ENCODE assay signal across 8 mouse cellular contexts in the genomic region with DNA sequence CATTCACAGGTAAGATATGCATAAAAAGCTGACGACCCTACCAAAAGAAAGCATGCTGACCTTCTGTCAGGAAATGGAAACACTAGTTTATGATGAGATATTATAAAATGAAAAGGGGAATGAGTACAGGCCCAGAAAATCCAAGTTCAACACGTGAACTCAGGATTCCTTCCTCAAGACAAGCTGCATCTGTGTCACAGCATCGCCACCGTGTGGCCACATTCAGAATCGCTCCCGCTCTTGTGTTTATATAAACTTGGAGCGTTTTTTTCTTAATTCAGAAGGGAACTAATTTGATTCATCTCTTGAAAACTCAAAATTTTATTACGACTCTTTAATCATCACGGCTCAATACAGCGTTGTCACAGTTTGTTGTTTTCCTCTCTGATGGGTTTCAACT. TPM values are rescaled to one million over a fixed set of nuclear protein-coding genes. Genes with fewer than 3 reads are reported as not detected.
DNase-seq lines count a peak whose midpoint lies in the region; ATAC-seq and TF ChIP-seq lines count a peak whose summit lies in the region.

No protein-coding gene starts in this region.

- H3K27me3 ChIP-seq in hindbrain, embryonic 10.5 days (ENCODE audit: insufficient read depth, poor library complexity, severe bottlenecking) = no peaks in the 10 kb centered on the region
- H3K27me3 ChIP-seq in hindbrain, embryonic 12.5 days = no peaks in the 10 kb centered on the region

- 10% methylated on average over 10 of the region's 10 CpGs for WGBS in hindbrain, embryonic 10.5 days
- 8% methylated on average over 10 of the region's 10 CpGs for WGBS in hindbrain, embryonic 12.5 days

- TF ChIP-seq POLR2A in cortical plate, adult 2 months (IDR thresholded peaks at IDR 0.05; ENCODE audit: extremely low read depth, insufficient read depth, low read length) = no peak

- ATAC-seq in hindbrain, embryonic 12.5 days (ENCODE audit: low FRiP score) = no peak

- H3K9ac ChIP-seq in hindbrain, embryonic 12.5 days = no peak overlapping the region

- peak; percentile 70 for DNase-seq in hindbrain, embryonic 10.5 days (ENCODE audit: low spot score)
- peak; percentile 63 for DNase-seq in T-cell, adult 2 months (ENCODE audit: low spot score)
- DNase-seq in gastrocnemius, postnatal 10 days = peak; percentile 74
- peak; percentile 52 to 67 for DNase-seq in layer of hippocampus, postnatal 36 days
- DNase-seq in mesoderm, embryonic 11.5 days (ENCODE audit: low read depth, low spot score) = peak; percentile 80
- peak; percentile 22 to 40 for DNase-seq in spleen, postnatal 14 days (ENCODE audit: low spot score in 2 of 2)

- no peaks in the 10 kb centered on the region for H3K4me1 ChIP-seq in hindbrain, embryonic 10.5 days (replicated peaks)
- no peaks in the 10 kb centered on the region for H3K4me1 ChIP-seq in hindbrain, embryonic 12.5 days
- H3K4me1 ChIP-seq in cortical plate, adult 2 months (ENCODE audit: control insufficient read depth, insufficient read depth, low read length) = no peaks in the 10 kb centered on the region

- H3K27ac ChIP-seq in hindbrain, embryonic 10.5 days = no peak overlapping the region
- no peak overlapping the region for H3K27ac ChIP-seq in hindbrain, embryonic 12.5 days
- H3K27ac ChIP-seq in cortical plate, adult 2 months (ENCODE audit: insufficient read depth, low read length) = no peak overlapping the region

- H3K4me3 ChIP-seq in hindbrain, embryonic 10.5 days = no peak overlapping the region
- no peak overlapping the region for H3K4me3 ChIP-seq in hindbrain, embryonic 12.5 days
- H3K4me3 ChIP-seq in cortical plate, adult 2 months (ENCODE audit: insufficient read depth, low read length) = no peak overlapping the region

- TF ChIP-seq CTCF in cortical plate, adult 2 months (IDR thresholded peaks at IDR 0.05; ENCODE audit: extremely low read depth, insufficient read depth, low read length) = peak; percentile 96

- H3K9me3 ChIP-seq in hindbrain, embryonic 10.5 days = no peaks in the 10 kb centered on the region
- no peaks in the 10 kb centered on the region for H3K9me3 ChIP-seq in hindbrain, embryonic 12.5 days (replicated peaks)

- H3K4me2 ChIP-seq in hindbrain, embryonic 12.5 days (replicated peaks) = no peak overlapping the region

- no peaks in the 10 kb centered on the region for H3K36me3 ChIP-seq in hindbrain, embryonic 10.5 days
- H3K36me3 ChIP-seq in hindbrain, embryonic 12.5 days = no peaks in the 10 kb centered on the region

RNA-seq across cellular contexts. Expression of gene 4930453N24Rik, which starts 22.7 kb away (rescaled TPM):
- polyA plus RNA-seq in hindbrain, embryonic 10.5 days (2016; fragmentation: Nextera tagmentation; extraction: Ambion mirVana) = 27.0 and 29.4 TPM in 2 replicates
- 25.6 and 28.3 TPM in 2 replicates for polyA plus RNA-seq in hindbrain, embryonic 12.5 days (2016; fragmentation: Nextera tagmentation; extraction: Ambion mirVana)
- 13.2 and 13.8 TPM in 2 replicates for polyA plus RNA-seq in cortical plate, adult 2 months (2012; rRNA removed)
- 10 to 100 TPM; 22.9 to 25.5 TPM for total RNA-seq in gastrocnemius, postnatal 10 days (2021)
- 10 to 100 TPM; 21.3 to 23.9 TPM for total RNA-seq in layer of hippocampus, postnatal 36 days (2021)
